Comparison of ENCODE assay signal across 13 mouse cellular contexts in the genomic region with DNA sequence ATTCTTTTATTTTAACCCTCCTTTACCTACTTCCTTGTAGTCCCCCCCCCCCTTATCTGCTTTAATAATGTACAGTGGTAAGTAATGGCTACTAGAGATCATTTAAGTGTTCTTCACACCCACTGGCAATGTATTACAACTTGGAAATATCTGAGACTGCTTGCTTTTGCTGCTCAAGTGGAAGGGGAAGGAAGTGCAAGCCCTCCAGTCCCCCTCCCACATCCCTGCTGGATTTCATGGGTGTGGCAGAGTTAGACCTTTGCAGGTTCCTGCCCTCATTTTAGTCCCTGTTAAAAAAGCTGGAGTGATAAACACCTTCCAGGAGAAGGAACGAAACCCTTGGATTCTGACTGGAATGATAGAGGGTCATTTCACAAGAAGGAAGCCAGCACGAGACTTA. TPM values are rescaled to one million over a fixed set of nuclear protein-coding genes. Genes with fewer than 3 reads are reported as not detected.
DNase-seq lines count a peak whose midpoint lies in the region; ATAC-seq lines count a peak whose summit lies in the region.
"Had no signal": no experiment of that assay in that cellular context is flagged by ENCODE, and none has a peak within 500 bp of the region (broad histone marks: within the 10 kb centered on the region; RNA-seq: fewer than 3 reads in every experiment).

No protein-coding gene starts in this region.

- peak overlapping the region; percentile 87 for H3K9ac ChIP-seq in hindbrain, embryonic 15.5 days
- peak overlapping the region; percentile 76 for H3K9ac ChIP-seq in neural tube, embryonic 15.5 days (replicated peaks)
- H3K9ac ChIP-seq: heart, embryonic 15.5 days; liver, embryonic 14.5 days had no signal

- peak; percentile 19 for DNase-seq in embryo, embryonic 10.5 days (ENCODE audit: low spot score)
- DNase-seq in embryo, embryonic 11 days, result no peak
- peak; percentile 31 for DNase-seq in right cerebral cortex, postnatal 4 days
- no peak for DNase-seq in right cerebral cortex, postnatal 25 days
- DNase-seq in heart, embryonic 10.5 days (ENCODE audit: low spot score), result no peak
- DNase-seq in left cerebral cortex, adult 18-20 months (ENCODE audit: low spot score in 2 of 2), result no peak
- DNase-seq: adrenal gland, postnatal 14 days; B cell, adult 2 months; kidney, adult 18-20 months had no signal

- peak overlapping the region; percentile 90 for H3K27ac ChIP-seq in hindbrain, embryonic 15.5 days (replicated peaks)
- peak overlapping the region; percentile 86 for H3K27ac ChIP-seq in neural tube, embryonic 15.5 days (replicated peaks)
- H3K27ac ChIP-seq in heart, embryonic 10.5 days, result no peak overlapping the region
- H3K27ac ChIP-seq: heart, embryonic 15.5 days; liver, embryonic 14.5 days had no signal

- 38% methylated on average over 2 of the region's 2 CpGs for WGBS in hindbrain, embryonic 15.5 days
- WGBS in neural tube, embryonic 15.5 days, result 23% methylated on average over 2 of the region's 2 CpGs
- WGBS in heart, embryonic 10.5 days, result 41% methylated on average over 2 of the region's 2 CpGs

- H3K4me3 ChIP-seq in hindbrain, embryonic 15.5 days, result peak overlapping the region; percentile 82
- peak overlapping the region; percentile 67 for H3K4me3 ChIP-seq in neural tube, embryonic 15.5 days (replicated peaks)
- no peak overlapping the region for H3K4me3 ChIP-seq in heart, embryonic 10.5 days
- H3K4me3 ChIP-seq: heart, embryonic 15.5 days had no signal

- H3K27me3 ChIP-seq in hindbrain, embryonic 15.5 days, result no peaks in the 10 kb centered on the region
- H3K27me3 ChIP-seq in neural tube, embryonic 15.5 days (replicated peaks), result no peaks in the 10 kb centered on the region
- H3K27me3 ChIP-seq in heart, embryonic 10.5 days (ENCODE audit: insufficient read depth, poor library complexity, severe bottlenecking), result peaks cover 4% of the 10 kb centered on the region; the same call in 1 of the 2 replicates
- H3K27me3 ChIP-seq: heart, embryonic 15.5 days had no signal

- H3K9me3 ChIP-seq in hindbrain, embryonic 15.5 days, result no peaks in the 10 kb centered on the region
- no peaks in the 10 kb centered on the region for H3K9me3 ChIP-seq in neural tube, embryonic 15.5 days (replicated peaks)
- H3K9me3 ChIP-seq in heart, embryonic 10.5 days, result no peaks in the 10 kb centered on the region
- H3K9me3 ChIP-seq: heart, embryonic 15.5 days had no signal

- H3K36me3 ChIP-seq in hindbrain, embryonic 15.5 days, result no peaks in the 10 kb centered on the region
- no peaks in the 10 kb centered on the region for H3K36me3 ChIP-seq in neural tube, embryonic 15.5 days
- H3K36me3 ChIP-seq in heart, embryonic 10.5 days, result no peaks in the 10 kb centered on the region
- H3K36me3 ChIP-seq: heart, embryonic 15.5 days had no signal

- ATAC-seq in hindbrain, embryonic 15.5 days (ENCODE audit: low FRiP score, low read depth), result no peak
- ATAC-seq in neural tube, embryonic 15.5 days (ENCODE audit: low FRiP score), result peak; percentile 38; the same call in 1 of the 2 replicates

- H3K4me1 ChIP-seq in hindbrain, embryonic 15.5 days (replicated peaks), result peaks cover 39% of the 10 kb centered on the region
- H3K4me1 ChIP-seq in neural tube, embryonic 15.5 days, result peaks cover 33% of the 10 kb centered on the region
- H3K4me1 ChIP-seq in heart, embryonic 10.5 days, result peaks cover 15% of the 10 kb centered on the region

- H3K4me2 ChIP-seq in hindbrain, embryonic 15.5 days, result peak overlapping the region; percentile 51
- H3K4me2 ChIP-seq in neural tube, embryonic 15.5 days, result peak overlapping the region; percentile 62
- H3K4me2 ChIP-seq: heart, embryonic 15.5 days had no signal

RNA-seq across cellular contexts. Expression of a gene that starts 2.8 kb away (rescaled TPM):
- 1,448 and 1,507 TPM in 2 replicates for polyA plus RNA-seq in hindbrain, embryonic 15.5 days (2015; fragmentation: Nextera tagmentation; extraction: Ambion mirVana)
- polyA plus RNA-seq in neural tube, embryonic 15.5 days (2015; fragmentation: Nextera tagmentation; extraction: Ambion mirVana), result 1,138 and 1,419 TPM in 2 replicates
- polyA plus RNA-seq in heart, embryonic 10.5 days (2016; fragmentation: Nextera tagmentation; extraction: Ambion mirVana), result 30.0 and 37.1 TPM in 2 replicates
- total RNA-seq in left cerebral cortex, adult 18-20 months (2021), result 100 to 1,000 TPM; 311 to 334 TPM

Comparison
In these comparisons a context has a peak if more than half of its experiments do, and no peak if none do; other contexts are left out.
1. DNase-seq: peak in embryo, embryonic 10.5 days (single experiment) and right cerebral cortex, postnatal 4 days (single experiment); none in embryo, embryonic 11 days (single experiment), right cerebral cortex, postnatal 25 days (single experiment), heart, embryonic 10.5 days (single experiment) and left cerebral cortex, adult 18-20 months (0 of 2).
2. RNA of a gene that starts 2.8 kb away (polyA plus RNA-seq): 1,448 to 1,507 TPM in hindbrain, embryonic 15.5 days and 1,138 to 1,419 TPM in neural tube, embryonic 15.5 days; 30.0 to 37.1 TPM in heart, embryonic 10.5 days; every median in the first group is over 10 times any median in the second.